Mouse (Mus musculus) embryonic facial prominence, embryonic 15.5 days (tissue): Measurements from ENCODE around the gene Ralb. TPM values are rescaled to one million over a fixed set of nuclear protein-coding genes. Genes with fewer than 3 reads are reported as not detected.

Source experiments
- ATAC-seq: fragments of 200-750 bp; cut with Nextera tagmentation; 2 replicates; pipeline ENCODE4 v1.8.0; 2017; ENCODE audit warnings: low read depth, moderate TSS enrichment; ENCODE audit not compliant: insufficient number of reproducible peaks, low FRiP score, low TSS enrichment
- H3K27ac ChIP-seq: fragments of 300-500 bp; sonication (generic); replicated peaks from 2 replicates; pipeline ENCODE4 v1.5.1; 2015; ENCODE audit warnings: mild to moderate bottlenecking, inconsistent platforms
- H3K27me3 ChIP-seq: fragments of 300-500 bp; sonication (generic); 2 replicates; pipeline ENCODE4 v1.6.1; 2015; ENCODE audit warnings: inconsistent platforms
- H3K36me3 ChIP-seq: fragments of 300-500 bp; sonication (generic); 2 replicates; pipeline ENCODE4 v1.6.1; 2015; ENCODE audit warnings: mild to moderate bottlenecking, inconsistent platforms
- H3K4me1 ChIP-seq: fragments of 300-500 bp; sonication (generic); 2 replicates; pipeline ENCODE4 v1.6.1; 2015; ENCODE audit warnings: inconsistent platforms
- H3K4me2 ChIP-seq: fragments of 300-500 bp; sonication (generic); replicated peaks from 2 replicates; pipeline ENCODE4 v1.6.1; 2015; ENCODE audit warnings: mild to moderate bottlenecking, inconsistent platforms
- H3K4me3 ChIP-seq: fragments of 300-500 bp; sonication (generic); replicated peaks from 2 replicates; pipeline ENCODE4 v1.5.1; 2015; ENCODE audit warnings: mild to moderate bottlenecking, inconsistent platforms
- H3K9ac ChIP-seq: fragments of 300-500 bp; sonication (generic); 2 replicates; pipeline ENCODE4 v1.6.1; 2015; ENCODE audit warnings: inconsistent platforms
- H3K9me3 ChIP-seq: fragments of 300-500 bp; sonication (generic); replicated peaks from 2 replicates; pipeline ENCODE4 v1.6.1; 2016; ENCODE audit warnings: inconsistent platforms
- WGBS: fragments of 180-500 bp; shearing (Covaris S2); methylation state at CpG from one replicate; pipeline ENCODE4 v1.1.7; 2015; 5-methylcytosine and 5-hydroxymethylcytosine counted together
- polyA plus RNA-seq: library from polyadenylated mRNA; unstranded; fragments of >200 nt; fragmentation: Nextera tagmentation; extraction: Ambion mirVana; gene quantifications from 2 replicates; pipeline ENCODE4 v1.2.1, GENCODE M21; 2015

Gene Ralb
- polyA plus RNA-seq, 1 experiment from 2014 or later = 119 TPM

GRCm38 (mm10) chr1:119503808-119504207 is 786 bp downstream of the Ralb start:
- no peak for ATAC-seq
- Histone ChIP-seq H3K4me1 (peaks cover 33% of the 10 kb centered on the region), H3K27me3 (0 out of 2 replicates have a peak, but pooled peaks cover 3% of the 10 kb centered on the region), H3K4me3 (peak overlapping the region; percentile 88), H3K9ac (peak overlapping the region; percentile 62), H3K27ac (peak overlapping the region; percentile 81), H3K9me3 (no peaks in the 10 kb centered on the region), H3K36me3 (peaks cover 7% of the 10 kb centered on the region; the same call in 1 of the 2 replicates), H3K4me2 (peak overlapping the region; percentile 77)
- 12% methylated on average over 5 of the region's 5 CpGs for WGBS

DNA sequence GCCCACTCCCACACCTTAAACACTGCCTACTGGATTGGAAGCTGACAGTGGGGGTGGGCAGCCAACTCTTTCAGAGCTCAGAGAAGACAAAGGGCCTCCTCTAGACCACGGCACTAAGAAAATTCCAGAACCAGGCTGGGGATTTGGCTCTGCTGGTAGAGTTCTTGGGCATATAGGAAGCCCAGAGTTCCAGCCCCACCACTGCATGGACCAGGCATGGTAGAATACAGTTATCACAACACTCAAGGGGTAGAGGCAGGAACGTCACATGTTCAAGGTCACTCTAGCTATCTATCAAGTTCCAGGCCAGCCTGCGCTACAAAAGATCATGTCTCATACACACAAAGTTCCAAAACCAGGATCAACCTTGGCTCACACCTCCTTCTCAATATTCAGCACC is 1.4 kb downstream of the Ralb start:
- H3K36me3 ChIP-seq = peaks cover 7% of the 10 kb centered on the region; the same call in 1 of the 2 replicates
- H3K27ac ChIP-seq = no peak overlapping the region; the same call in 1 of the 2 replicates
- H3K9ac ChIP-seq = no peak overlapping the region
- no peaks in the 10 kb centered on the region for H3K9me3 ChIP-seq
- H3K4me1 ChIP-seq = peaks cover 34% of the 10 kb centered on the region
- H3K4me2 ChIP-seq = peak overlapping the region; percentile 77
- WGBS = 74% methylated on average over 3 of the region's 3 CpGs
- peak overlapping the region; percentile 88 for H3K4me3 ChIP-seq
- no peak for ATAC-seq
- 0 out of 2 replicates have a peak, but pooled peaks cover 3% of the 10 kb centered on the region for H3K27me3 ChIP-seq

- H3K4me1 ChIP-seq = peaks cover 34% of the 10 kb centered on the region
- no peak overlapping the region for H3K9ac ChIP-seq
- 0 out of 2 replicates have a peak overlapping the region, but pooled peaks have one; percentile 22 for H3K27ac ChIP-seq
- no peaks in the 10 kb centered on the region for H3K9me3 ChIP-seq
- H3K27me3 ChIP-seq = 0 out of 2 replicates have a peak, but pooled peaks cover 3% of the 10 kb centered on the region
- peak overlapping the region; percentile 88 for H3K4me3 ChIP-seq
- peak overlapping the region; percentile 77 for H3K4me2 ChIP-seq
- WGBS = 71% methylated on average over 11 of the region's 11 CpGs
- peaks cover 7% of the 10 kb centered on the region; the same call in 1 of the 2 replicates for H3K36me3 ChIP-seq
- no peak for ATAC-seq
Observed at GRCm38 (mm10) chr1:119502729-119503128, 1.9 kb downstream of the Ralb start.

DNA sequence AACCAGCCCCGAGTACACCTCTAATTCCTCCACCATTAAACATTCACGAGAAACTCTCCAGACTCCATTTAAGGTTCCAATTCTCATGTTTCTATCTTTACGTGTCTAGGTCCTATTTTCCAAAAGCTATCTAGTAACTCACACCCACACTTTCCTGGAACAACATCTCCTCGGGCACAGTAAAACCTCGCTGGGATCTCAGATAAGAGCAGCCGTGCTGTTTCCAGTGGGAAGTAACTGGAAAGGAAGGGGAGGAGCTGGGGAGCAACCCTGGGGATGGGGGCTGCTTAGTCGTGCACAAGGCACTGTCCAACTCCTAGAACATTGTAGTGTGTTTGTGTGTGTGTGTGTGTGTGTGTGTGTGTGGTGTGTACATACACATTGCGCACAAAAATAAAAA is 2.7 kb downstream of the Ralb start:
- Histone ChIP-seq H3K4me1 (peaks cover 34% of the 10 kb centered on the region), H3K9ac (no peak overlapping the region), H3K36me3 (peaks cover 7% of the 10 kb centered on the region; the same call in 1 of the 2 replicates), H3K27me3 (0 out of 2 replicates have a peak, but pooled peaks cover 3% of the 10 kb centered on the region), H3K9me3 (no peaks in the 10 kb centered on the region), H3K4me3 (no peak overlapping the region), H3K4me2 (no peak overlapping the region), H3K27ac (no peak overlapping the region)
- no peak for ATAC-seq
- 72% methylated on average over 8 of the region's 8 CpGs for WGBS

GRCm38 (mm10) chr1:119499456-119499855 is 5.1 kb downstream of the Ralb start:
- no peak overlapping the region for H3K27ac ChIP-seq
- H3K27me3 ChIP-seq = no peaks in the 10 kb centered on the region
- no peaks in the 10 kb centered on the region for H3K9me3 ChIP-seq
- peaks cover 7% of the 10 kb centered on the region; the same call in 1 of the 2 replicates for H3K36me3 ChIP-seq
- no peak for ATAC-seq
- no peak overlapping the region for H3K4me2 ChIP-seq
- no peak overlapping the region for H3K9ac ChIP-seq
- H3K4me3 ChIP-seq = no peak overlapping the region
- 90% methylated on average over 10 of the region's 10 CpGs for WGBS
- peaks cover 28% of the 10 kb centered on the region for H3K4me1 ChIP-seq

DNA sequence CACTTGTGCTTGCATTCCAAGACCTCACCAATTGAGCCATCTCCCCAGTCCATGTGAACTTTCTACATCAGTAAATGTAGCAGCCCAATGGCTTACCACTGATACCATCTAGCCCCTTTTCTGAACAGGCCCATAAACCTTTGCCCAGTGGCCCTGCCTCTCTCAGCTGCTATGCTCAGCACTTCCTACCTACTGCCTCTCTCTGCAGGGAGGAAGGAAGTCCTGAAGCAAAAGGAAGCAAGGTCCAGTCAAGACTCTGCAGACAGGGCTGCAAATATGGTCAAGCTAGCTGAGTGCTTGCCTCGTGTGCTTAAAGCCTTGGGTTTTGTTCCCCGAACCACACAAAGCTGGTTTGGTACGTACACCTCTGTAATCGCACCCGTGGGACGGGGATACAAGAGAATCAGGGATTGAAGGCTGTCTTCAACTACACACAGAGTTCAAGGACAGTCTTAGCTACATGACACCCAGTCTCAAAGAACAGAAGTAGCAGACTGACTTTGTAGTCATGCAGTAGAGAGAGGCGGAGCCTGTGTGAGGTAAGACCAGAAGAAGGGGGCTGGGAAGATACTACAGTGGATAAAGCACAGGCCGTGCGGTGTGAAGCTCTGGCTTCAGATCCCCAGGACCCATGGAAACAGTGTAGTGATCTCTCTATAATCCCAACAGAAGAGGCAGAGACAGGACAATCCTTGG is 5.9 kb downstream of the Ralb start:
- no peak for ATAC-seq
- H3K9me3 ChIP-seq = no peaks in the 10 kb centered on the region
- peaks cover 23% of the 10 kb centered on the region for H3K4me1 ChIP-seq
- no peak overlapping the region for H3K27ac ChIP-seq
- 83% methylated on average over 9 of the region's 9 CpGs for WGBS
- H3K27me3 ChIP-seq = no peaks in the 10 kb centered on the region
- H3K4me2 ChIP-seq = no peak overlapping the region
- H3K36me3 ChIP-seq = peaks cover 7% of the 10 kb centered on the region; the same call in 1 of the 2 replicates
- no peak overlapping the region for H3K9ac ChIP-seq
- no peak overlapping the region for H3K4me3 ChIP-seq

DNA sequence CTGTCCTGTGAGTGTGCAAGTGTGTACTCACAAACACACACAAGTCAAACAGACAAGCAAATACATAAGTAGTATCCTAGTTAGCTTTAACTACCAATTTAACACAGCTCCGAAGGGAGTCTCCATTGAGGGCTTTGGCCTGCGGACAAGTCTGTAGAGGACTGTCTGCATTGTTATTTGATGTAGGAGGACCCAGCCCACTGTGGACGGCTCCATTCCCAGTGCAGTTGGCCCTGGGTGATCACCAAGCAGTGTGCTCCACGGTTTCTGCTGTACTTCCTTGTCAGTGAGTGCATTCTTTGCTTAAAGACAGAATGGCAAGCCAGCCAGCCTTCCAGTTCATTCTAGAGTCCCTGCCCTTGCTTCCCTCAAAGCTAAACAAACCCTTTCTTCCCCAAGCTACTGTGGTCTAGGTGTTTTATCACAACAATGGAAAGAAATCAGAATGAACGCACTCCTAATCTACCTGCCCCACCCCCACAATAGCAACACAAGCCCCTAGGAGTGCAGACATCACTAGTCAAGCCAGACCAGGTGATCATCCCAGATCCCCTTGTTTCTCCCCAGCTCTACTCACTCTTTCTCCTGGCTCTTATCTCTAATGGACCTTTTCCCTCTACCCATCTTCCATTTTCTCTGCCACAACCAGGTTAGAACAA is 7.1 kb downstream of the Ralb start:
- H3K27me3 ChIP-seq = no peaks in the 10 kb centered on the region
- H3K4me1 ChIP-seq = peaks cover 19% of the 10 kb centered on the region
- no peak overlapping the region for H3K4me2 ChIP-seq
- WGBS = 81% methylated on average over 5 of the region's 5 CpGs
- no peak for ATAC-seq
- H3K9me3 ChIP-seq = no peaks in the 10 kb centered on the region
- peaks cover 7% of the 10 kb centered on the region; the same call in 1 of the 2 replicates for H3K36me3 ChIP-seq
- H3K9ac ChIP-seq = no peak overlapping the region
- no peak overlapping the region for H3K4me3 ChIP-seq
- H3K27ac ChIP-seq = no peak overlapping the region

DNA sequence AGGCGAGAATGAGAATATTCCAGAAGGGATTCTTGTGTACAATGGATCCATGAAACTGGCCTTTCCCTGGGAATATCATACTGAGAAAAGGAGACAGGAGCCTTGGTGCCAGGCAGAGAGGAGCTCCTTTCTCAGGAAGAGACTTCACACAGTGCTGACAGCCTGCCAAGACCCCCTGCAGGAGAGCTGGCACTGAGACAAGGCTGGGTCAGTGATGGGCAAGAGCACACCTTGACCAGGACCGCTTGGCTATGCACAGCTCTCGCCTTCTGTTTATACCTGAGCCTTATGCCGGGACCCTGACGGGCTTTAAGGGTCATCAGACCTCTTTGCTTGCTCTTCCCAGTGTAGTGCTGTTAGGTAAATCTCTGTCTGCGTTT is 9.2 kb downstream of the Ralb start:
- no peaks in the 10 kb centered on the region for H3K27me3 ChIP-seq
- H3K27ac ChIP-seq = no peak overlapping the region
- 92% methylated on average over 6 of the region's 6 CpGs for WGBS
- no peak overlapping the region for H3K4me3 ChIP-seq
- H3K4me2 ChIP-seq = no peak overlapping the region
- no peak overlapping the region for H3K9ac ChIP-seq
- ATAC-seq = no peak
- peaks cover 27% of the 10 kb centered on the region for H3K4me1 ChIP-seq
- H3K9me3 ChIP-seq = no peaks in the 10 kb centered on the region
- no peaks in the 10 kb centered on the region for H3K36me3 ChIP-seq

DNA sequence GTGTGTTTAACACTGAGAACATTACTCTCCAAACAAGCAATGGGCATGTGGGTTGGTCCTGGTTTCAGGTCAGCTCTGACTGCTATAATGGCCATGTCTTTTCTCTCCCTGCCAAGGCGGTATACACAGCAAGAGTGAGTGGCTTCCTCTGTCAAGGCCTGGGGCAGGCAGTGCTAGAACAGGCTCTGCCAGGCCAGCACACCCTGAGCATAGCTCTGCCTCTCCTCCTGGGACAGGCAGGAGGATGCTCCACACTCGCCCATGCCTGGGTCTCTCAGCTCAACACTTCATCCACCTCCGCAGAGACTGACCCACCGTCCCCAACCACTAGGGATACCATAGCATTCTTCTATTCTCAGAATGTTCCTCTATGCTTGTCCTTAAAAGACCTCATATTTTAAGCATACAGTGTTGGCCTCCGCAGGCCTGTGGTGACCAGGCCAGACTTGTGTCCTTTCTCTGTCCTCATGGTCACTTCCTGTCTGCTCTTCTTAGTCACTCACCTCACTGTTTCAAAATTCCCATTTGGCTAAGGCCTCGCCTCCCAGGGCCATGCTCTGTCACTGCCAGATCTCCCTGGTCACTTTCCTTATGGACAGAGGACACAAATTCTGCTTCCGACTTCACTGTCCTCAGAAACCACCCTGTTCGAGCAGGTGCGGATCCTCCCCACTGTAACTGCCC is 9.7 kb downstream of the Ralb start:
- H3K9ac ChIP-seq = no peak overlapping the region
- no peak overlapping the region for H3K4me2 ChIP-seq
- H3K4me1 ChIP-seq = peaks cover 31% of the 10 kb centered on the region
- no peaks in the 10 kb centered on the region for H3K36me3 ChIP-seq
- 94% methylated on average over 9 of the region's 9 CpGs for WGBS
- no peak overlapping the region for H3K4me3 ChIP-seq
- H3K9me3 ChIP-seq = no peaks in the 10 kb centered on the region
- ATAC-seq = no peak
- H3K27me3 ChIP-seq = no peaks in the 10 kb centered on the region
- H3K27ac ChIP-seq = no peak overlapping the region

DNA sequence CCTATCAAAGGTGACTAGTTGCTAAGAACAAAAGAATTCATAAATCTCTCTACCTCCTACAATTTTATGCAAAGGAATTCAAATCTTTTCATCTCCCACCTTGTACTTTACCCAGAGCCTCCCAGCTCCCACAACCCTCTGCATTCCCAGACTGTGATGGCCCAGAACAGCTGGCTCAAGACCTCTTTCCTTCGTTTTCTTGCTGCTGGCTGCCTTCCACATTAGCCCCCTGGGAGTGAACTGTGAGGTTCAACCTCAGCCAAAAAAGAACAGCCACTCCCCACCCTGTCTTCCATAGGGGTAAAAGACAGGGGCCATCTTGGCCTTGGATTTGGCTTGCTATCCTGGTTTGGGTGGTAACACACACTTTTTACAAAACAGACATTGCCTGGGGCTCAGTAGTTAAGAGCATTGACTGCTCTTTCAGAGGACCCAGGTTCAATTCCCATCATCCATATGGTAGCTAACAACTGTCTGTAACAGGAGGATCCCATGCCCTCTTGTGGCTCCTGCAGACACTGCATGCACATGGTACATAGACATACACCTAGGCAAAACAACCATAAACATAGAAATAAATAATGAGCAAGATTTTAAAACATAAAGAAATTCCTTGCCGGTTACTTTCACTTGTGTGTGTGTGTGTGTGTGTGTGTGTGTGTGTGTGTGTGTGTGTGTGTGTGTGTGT is 10.4 kb downstream of the Ralb start:
- ATAC-seq = no peak
- H3K4me1 ChIP-seq = peaks cover 31% of the 10 kb centered on the region

DNA sequence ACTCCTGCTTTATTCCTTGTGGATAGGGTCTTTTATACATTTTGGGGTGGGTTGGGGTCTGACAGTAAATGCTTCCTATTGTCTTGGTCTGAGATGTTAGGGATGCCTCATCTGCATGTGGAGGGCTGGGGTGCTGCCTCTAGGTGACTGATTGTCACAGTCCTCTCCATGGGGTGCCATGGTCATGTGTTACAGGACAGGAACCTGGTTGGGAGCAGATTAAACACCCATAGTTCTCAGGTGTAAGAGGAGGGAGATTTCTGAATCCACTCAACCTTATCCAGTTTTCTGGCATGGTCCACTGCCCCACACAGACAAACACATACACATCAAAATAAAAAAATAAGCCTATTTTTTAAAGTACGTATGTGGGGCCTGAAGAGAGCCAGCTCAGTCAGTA is 12.1 kb downstream of the Ralb start:
- H3K4me1 ChIP-seq = peaks cover 33% of the 10 kb centered on the region
- peak overlapping the region; percentile 39; the same call in 1 of the 2 replicates for H3K27ac ChIP-seq
- 65% methylated on average over 1 of the region's 1 CpGs for WGBS
- ATAC-seq = no peak
- no peak overlapping the region for H3K4me3 ChIP-seq
- no peak overlapping the region for H3K9ac ChIP-seq
- H3K36me3 ChIP-seq = no peaks in the 10 kb centered on the region
- no peaks in the 10 kb centered on the region for H3K27me3 ChIP-seq
- no peak overlapping the region; the same call in 1 of the 2 replicates for H3K4me2 ChIP-seq
- H3K9me3 ChIP-seq = no peaks in the 10 kb centered on the region

More for the DNA sequence above, 10.4 kb downstream of the Ralb start:
- Histone ChIP-seq H3K36me3 (no peaks in the 10 kb centered on the region), H3K9me3 (no peaks in the 10 kb centered on the region), H3K4me2 (no peak overlapping the region), H3K27me3 (no peaks in the 10 kb centered on the region), H3K4me3 (no peak overlapping the region), H3K9ac (no peak overlapping the region), H3K27ac (no peak overlapping the region)
- WGBS = 58% methylated on average over 2 of the region's 2 CpGs
